Mouse (Mus musculus): ENCODE results near the gene Adgb.
A peak's percentile ranks its signal among the peaks of the same experiment; 100 is the strongest.

Gene Adgb

DNA sequence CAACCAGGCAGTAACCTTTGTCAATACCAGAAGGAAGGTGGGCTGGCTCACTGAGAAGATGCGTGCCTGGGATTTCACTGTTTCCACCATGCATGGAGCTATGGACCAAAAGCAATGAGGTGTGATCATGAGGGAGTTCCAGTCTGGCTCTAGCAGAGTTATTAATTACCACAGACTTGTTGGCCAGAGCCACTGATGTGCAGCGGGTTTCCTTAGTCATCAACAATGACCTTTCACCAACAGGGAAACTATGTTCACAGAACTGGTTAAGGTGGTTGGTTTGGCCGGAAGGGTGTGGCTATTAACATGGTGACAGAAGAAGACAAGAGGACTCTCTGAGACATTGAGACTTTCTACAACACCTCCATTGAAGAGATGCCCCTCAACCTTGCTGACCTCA, 128.2 kb downstream of the Adgb start:
- peak; percentile 2 to 6 for DNase-seq

DNA sequence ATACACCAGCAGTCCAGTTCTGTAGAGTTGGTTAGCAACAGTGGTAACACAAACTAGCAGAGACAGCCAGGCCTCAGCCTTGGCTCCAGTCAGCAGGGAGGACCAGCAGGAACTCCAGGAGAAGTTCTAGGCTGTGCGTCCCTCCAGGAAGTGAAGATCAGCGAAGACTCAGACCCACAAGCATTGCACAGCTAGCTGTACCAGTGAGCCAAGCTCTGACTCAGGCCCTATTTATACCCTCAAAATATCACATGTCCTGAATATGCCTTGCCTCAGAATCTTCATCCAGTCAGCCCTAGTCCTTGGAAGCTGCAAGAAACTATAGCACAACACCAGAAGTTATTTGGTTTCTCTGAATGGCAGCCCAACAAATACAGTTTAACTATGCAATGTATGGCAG, 146.6 kb downstream of the Adgb start:
- DNase-seq = no peak

DNA sequence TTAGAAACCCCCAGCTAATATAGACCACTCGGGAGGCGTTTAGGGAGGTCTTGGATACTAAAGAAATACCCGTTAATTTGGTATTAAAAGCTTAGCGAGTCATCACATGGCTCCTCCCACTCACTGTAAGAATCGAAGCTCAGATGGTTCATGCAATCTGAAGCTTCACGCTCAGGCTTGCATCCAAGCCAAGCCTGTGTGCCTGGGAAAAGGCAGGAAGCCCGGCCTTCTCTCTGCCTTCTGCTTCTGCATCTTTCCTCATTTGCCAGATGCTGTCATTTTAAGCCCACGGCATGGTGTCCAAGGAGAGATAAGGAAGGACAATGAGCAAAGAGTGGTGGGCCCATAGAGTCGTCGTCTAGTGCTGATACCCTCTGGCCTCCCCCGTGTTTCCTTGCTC, 149.2 kb downstream of the Adgb start:
- DNase-seq = no peak

DNA sequence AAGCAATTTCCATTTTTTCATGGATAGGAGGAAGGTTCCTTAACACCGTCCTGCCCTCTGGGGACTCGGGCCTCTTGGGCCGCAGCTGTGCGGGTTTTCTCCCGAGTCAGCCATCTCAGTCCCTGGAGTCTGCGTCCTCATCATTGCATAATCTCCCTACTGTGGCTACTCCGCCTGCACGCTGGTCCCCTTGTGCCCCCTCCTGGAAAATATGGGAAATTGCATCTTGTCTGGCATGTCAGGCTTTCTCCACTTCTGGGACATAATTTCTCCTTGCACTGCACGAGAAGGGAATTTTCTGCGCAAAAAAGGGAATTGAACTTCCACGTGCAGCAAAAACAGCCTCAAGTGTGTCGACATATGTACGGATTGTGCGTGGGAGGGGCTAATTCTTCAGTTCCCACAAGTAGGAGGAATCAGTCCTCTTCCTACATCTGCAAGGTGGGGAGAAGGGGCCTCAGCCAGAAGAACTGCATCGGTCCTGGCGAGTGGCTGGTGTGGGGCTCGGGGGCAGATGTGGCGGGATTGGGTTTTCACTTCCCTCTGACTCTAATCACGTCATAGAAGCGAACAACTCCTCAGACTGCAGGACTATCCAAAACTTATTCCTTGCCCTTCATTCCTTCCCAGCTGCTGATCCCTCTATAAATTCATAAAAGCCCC, 150.9 kb downstream of the Adgb start:
- DNase-seq = peak; percentile 58 to 74

DNA sequence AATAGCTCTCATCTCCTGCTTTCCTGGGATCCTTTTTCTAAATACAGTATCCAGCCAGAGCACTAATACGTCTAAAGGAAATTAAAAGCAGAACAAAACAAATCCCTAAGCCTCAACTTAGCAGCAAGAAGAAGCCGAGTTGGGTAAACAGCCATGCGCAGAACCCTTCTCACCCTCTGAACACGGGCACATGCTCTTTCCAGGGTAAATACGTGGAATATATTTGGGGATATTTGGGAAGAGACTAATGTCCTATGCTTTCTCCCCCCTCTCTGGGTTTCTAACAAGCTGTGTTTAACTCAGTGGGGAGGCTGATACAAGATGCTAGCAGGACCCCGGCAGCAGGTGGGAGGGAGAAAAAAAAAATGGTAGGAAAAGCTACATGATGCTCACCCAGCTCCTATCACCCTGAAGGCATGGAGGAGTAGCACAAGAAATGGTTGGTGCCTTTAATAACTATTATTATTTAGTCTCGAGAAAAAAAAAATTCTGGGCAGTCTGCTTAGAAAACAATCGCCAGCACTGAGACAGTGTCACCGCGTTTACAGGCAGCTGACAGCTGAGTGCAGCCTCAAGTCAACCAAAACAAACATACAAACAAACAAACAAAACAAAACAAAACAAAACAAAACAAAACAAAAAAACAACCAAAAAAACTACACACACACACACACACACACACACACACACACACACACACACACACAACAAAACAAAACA, 151.6 kb downstream of the Adgb start:
- peak in 1 of 2 experiments; percentile 2 for DNase-seq

DNA sequence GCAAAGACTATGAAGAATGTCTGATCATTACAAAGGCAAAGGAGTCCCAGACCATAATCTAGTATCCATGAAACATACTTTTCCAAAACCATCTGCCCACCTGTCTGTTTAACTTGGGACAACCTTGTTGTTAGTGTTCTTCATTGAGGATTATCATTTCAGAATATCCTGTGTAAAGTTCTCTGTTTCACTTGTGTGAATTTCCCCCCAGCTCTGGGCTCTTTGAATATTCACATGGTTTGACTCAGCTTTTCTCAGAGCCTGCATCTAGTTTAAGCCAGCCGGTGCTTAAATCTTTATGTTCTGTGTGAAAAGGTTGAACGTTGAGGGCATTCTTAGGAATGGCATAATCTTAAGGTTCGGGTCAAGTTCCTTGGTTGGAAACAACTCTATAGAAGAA, 154.0 kb downstream of the Adgb start:
- no peak for DNase-seq

DNA sequence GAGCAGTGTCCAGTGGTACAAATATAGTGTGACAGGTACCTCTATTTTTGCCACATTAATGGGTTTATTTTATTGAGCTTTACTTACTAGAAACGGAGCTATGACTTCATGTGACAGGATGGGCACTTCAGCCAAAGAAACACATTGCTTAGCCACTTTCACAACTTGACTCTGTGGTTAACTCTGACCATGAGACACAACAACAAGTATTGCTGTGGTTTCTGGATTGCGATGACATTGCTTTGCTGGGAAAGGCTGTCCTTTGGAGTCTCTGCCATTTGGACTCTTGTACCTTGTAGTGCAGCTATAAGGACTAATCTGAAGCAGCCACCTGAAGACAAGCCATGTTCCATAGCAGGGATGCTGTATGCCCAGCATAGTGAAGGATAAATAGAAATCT, 156.5 kb downstream of the Adgb start:
- DNase-seq = no peak

DNA sequence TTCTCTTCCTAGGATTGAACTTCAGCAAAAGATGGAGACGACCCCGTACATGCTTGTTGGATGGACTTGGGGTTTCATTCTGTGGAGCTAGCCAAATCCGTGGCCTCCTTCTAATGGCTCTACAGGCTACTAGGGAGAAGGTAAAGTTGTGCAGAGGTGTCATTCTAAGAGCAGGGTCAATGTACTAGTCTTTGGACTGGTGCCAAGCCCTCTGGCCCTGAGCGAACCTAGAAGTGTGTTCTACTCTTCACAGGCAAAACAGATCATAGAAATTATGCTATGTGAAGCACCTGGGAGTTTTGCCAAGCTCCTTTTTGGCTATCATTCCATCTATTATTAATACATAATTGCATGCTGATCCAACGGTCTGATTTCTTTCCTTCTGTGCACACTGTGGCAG, 157.6 kb downstream of the Adgb start:
- peak in 1 of 2 experiments; percentile 9 for DNase-seq

DNA sequence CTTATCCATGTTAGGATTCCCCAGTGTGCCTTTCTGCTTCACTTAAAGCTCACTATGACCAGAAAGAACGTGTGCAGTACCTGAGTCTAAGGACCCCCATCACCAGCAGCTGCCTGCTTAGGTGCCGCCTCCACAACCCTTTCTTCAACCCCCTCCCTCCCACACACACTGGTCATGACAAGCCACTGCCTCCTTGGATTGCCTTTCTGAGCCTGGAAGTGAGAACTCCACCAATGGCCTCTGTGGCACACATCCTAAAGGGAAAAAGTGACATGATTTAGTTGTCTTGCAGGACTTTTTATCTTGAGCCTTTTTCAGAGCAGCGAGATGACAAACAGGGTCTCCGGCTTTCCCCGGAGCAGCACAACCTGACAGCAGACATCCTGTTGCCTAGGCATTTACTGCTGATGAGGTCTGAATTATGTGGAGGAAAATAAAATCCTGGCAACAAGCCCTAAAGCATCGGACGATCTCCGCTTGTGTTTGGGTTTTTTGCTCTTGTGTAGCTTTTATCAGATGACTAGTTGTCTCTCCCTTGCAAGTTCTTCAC, 162.2 kb downstream of the Adgb start:
- DNase-seq = peak; percentile 7 to 33

DNA sequence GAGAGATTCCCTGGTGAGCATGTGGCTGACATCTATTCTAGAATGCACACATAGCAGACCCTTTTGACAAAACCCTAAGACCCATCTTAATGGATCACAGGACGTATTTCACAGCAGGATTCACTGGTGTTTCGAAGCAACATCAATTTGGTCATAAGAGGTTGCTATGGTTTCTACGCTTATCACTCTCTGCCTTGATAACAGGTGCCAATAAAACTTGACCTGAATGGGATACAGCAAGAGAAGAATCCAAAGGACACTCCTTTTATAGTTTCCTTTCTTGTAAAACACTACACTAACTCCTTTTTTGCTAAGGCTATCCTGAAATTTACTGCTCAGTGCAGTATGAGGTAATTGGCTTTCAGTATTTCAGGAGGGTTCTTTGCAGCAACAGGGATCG, 163.1 kb downstream of the Adgb start:
- DNase-seq = no peak

DNA sequence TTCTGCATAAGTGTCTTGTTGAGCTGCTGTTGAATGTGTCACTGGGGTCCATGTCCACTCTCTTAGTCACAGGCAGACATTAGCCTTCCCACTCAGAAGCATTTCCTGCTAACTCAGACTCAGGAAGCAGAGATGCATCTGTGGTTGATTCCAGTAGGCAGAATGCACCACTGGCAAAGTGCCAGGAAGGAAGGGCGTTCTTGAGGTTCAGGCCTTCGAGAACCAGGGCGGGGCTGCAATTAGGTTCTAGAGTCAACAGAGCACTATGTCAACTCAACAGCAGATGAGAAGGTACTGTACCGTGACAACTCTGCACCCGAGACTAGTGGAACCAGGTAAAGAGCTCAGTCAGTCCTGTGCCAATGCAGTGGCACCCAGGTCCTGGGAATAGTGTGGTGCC, 164.7 kb downstream of the Adgb start:
- peak; percentile 38 to 61 for DNase-seq

DNA sequence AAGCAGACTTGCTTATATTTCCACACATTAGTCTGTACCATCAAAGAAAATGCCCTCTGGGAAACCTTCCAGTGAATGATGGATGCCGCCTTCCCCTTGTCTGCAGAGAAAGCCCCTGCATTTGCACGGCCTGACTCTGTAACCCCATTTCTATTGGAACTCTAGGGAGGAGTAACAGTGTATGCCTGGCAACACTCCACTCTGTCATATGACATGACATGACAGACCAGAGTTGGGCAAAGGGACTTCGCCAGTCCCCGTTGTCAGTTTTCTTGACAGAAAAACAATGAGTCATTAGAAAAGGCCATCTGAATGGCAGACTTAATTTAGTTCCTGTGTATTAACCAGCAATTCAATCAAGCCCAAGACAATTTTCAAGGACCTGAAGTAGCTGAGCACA, 167.8 kb downstream of the Adgb start:
- no peak for DNase-seq

DNA sequence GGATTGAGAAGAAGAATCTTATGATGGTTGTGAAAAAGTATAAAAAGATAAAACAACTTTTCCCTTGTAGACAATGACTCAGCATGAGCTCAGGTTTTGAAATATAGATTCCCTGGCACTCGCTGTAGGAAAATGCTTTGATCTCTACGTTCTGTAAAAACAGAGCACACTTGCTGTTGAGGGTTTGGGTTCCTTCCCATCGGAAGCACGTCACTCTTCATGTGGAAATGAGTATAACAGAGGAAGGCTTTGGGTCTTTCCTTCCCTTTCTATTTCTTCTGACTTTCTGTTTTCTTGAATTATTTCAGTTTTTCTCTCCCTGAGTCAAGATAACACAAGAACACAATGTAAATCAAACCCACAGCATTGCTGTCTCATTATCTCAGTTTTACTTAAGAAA, 170.4 kb downstream of the Adgb start:
- DNase-seq = no peak

DNA sequence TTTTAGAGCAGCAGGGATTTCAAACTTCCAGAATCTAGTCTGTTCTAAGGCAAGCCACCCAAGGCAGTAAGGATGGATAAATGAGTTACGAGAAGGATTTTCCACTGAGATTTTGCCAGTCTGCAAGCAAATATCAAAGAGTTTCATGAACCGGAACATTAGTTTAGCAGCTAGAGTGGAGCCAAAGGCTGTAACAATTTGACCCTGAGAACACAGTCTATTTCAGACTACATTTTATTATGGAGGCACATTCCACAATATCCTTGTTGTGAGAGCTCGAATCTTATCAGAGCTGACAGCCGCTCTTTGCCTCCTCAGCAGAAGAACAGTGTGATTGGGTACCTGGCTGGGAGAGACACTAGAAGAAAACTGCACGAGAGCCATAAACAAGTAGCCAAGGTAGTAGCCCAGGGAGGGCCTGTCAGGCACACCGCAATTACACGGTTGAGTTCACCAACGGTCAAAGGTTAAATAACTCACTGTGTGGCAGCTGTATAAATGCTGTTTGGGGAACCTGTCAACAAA, 171.1 kb downstream of the Adgb start:
- DNase-seq = peak; percentile 26 to 48

DNA sequence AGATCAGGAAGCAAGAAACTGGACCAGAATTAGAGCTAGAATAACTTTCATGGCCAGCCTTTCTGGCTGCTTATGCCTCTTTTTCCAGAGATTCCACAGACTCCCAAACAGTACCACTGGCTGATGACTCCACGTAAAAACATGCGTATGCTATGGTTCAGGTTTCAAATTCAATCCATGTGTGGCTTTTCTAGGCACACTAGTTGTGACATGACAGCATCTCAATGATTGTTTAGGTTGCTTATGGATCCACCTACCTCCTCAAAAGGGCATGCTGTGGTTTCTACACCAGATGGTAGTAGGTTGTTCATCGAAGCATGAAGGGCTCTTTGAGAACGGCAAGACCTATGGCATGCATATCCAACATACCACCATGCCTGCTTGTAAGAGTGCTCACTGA, 172.1 kb downstream of the Adgb start:
- DNase-seq = no peak

DNA sequence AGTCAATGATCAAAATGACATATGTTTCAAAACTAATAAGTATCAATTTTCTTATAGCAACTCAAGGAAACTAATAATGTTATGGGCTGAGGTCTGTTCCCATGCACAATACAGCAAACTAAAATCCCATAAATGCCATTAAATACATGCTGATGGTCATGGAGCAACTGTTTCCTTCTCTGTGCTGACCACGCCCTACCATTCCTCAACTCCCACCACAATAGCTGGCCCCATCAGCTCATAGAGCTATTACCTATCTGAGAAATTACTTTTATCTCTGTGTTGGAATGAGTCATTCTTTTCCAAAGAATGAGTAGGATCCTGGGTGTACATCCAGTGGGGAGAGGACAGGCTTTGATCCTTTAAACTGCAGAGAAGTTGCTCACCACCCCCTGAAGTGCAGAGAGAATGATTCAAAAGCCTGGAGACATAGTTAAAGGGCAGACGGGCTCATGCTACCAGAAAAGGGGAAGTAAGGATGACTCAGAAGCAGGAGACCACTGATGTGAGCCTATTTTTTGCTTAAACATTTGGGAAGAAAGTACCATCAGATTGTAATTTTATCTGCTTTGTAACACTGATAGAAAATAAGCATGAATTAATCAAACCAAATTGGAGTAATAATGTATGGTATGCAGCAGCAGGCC, 184.8 kb downstream of the Adgb start:
- no peak for DNase-seq
